Mouse (Mus musculus): Measurements from ENCODE around the gene Catsper3. TPM values are rescaled to one million over a fixed set of nuclear protein-coding genes. Genes with fewer than 3 reads are reported as not detected.

Gene Catsper3
- polyA plus RNA-seq, 1 experiment = not detected

DNA sequence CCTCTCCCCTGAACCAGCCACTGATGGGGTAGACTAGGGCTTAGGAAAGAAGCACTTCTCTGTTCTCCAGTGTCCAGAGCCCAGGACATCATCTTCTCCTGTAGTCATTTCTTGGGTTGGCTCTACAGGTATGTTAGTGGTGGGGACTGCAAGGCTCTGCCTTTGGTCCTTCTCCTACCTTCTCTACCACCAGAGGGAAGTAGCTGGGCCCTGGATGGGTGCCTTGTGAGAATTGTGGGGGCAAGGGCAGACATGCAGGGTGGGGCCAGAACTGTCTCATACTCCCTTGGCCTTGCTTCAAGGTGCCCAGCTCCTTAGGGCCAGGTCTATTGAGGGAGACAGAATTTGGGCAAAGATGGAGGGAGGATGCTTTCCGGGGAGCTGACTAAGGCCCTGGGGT, 48.2 kb downstream of the Catsper3 start:
- Histone ChIP-seq H3K4me1 (ENCODE audit: control insufficient read depth, insufficient read depth, low read length) (no peaks in the 10 kb centered on the region), H3K4me3 (ENCODE audit: insufficient read depth, low read length) (no peak overlapping the region), H3K27ac (ENCODE audit: insufficient read depth, low read depth, low read length) (no peak overlapping the region)
- TF ChIP-seq CTCF (IDR thresholded peaks at IDR 0.05; ENCODE audit: low read depth, low read length) (no peak), POLR2A (IDR thresholded peaks at IDR 0.05; ENCODE audit: borderline replicate concordance, low read depth, low read length) (no peak)

DNA sequence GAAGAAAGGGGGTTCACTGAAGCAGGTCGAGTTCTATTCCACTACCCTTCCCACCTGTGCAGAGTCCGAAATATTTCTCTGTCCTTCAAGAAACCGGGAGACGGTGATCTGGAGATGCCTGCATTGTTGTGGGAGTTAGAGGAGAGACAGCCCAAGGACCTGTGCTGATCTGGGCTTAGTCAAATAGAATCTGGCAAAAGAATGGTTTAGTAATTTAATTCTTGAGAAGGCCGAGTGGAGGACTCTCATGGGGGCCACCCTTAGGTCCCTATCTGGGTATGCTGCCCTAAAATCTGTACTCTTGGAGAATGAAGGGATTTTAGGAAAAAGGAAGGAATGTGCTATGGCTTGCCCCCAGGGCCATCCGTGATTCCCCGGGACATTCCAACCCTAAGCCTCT, 49.6 kb downstream of the Catsper3 start:
- H3K4me1 ChIP-seq (ENCODE audit: control insufficient read depth, insufficient read depth, low read length) = no peaks in the 10 kb centered on the region
- H3K4me3 ChIP-seq (ENCODE audit: insufficient read depth, low read length) = no peak overlapping the region
- H3K27ac ChIP-seq (ENCODE audit: insufficient read depth, low read depth, low read length) = no peak overlapping the region
- TF ChIP-seq CTCF (IDR thresholded peaks at IDR 0.05; ENCODE audit: low read depth, low read length) (no peak), POLR2A (IDR thresholded peaks at IDR 0.05; ENCODE audit: borderline replicate concordance, low read depth, low read length) (no peak)

DNA sequence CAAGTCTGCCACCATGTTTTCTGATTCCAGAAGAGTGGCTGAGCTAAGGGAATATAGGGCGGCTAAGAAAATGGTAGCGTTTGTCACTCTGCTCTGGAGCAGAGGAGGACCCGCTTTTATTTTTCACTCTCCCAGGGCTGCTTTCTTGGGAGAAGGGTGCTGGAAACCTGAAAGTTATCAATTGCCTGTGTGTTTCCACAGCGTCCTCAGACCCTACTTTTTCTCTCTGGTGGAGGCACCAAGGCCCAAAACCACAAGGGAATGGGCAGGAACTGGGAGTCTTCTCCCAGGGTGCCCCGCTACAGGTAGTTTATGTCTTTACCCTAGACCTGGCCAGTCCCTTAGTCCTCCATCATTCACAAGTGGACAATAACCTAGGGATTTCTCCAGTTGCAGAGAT, 50.3 kb downstream of the Catsper3 start:
- TF ChIP-seq POLR2A (IDR thresholded peaks at IDR 0.05; ENCODE audit: borderline replicate concordance, low read depth, low read length) (no peak), CTCF (IDR thresholded peaks at IDR 0.05; ENCODE audit: low read depth, low read length) (no peak)
- H3K4me3 ChIP-seq (ENCODE audit: insufficient read depth, low read length) = no peak overlapping the region
- no peaks in the 10 kb centered on the region for H3K4me1 ChIP-seq (ENCODE audit: control insufficient read depth, insufficient read depth, low read length)
- no peak overlapping the region for H3K27ac ChIP-seq (ENCODE audit: insufficient read depth, low read depth, low read length)

DNA sequence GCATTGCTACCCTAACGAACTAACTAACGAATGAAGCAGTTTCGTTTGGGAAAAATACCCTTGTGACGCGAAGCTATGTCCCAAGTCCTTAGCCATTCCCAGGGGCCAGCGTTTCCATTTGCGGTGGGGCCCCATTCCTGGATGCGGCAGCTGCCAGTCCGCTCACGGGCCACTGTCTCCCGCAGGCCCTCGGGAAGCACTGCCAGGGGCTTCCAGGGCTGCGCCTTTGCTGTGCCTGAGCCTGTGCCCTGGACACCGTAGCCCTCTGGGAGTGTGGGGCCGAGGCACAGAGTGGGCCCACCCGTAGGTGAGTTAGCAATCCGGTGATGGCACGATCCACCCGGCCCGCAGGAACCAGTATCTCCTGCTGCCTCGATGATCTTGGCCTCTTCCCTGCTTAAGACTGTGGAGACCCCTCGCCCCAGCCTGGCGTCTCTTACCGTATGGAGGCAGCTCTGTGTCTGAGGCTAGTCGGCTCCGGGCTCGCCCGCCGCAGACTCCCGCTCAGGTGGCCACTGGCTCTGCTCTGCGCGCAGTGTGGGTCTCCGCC, 51.3 kb downstream of the Catsper3 start:
- no peak overlapping the region for H3K27ac ChIP-seq (ENCODE audit: insufficient read depth, low read depth, low read length)
- no peak for TF ChIP-seq CTCF (IDR thresholded peaks at IDR 0.05; ENCODE audit: low read depth, low read length)
- TF ChIP-seq POLR2A (IDR thresholded peaks at IDR 0.05; ENCODE audit: borderline replicate concordance, low read depth, low read length) = no peak
- no peak overlapping the region for H3K4me3 ChIP-seq (ENCODE audit: insufficient read depth, low read length)
- H3K4me1 ChIP-seq (ENCODE audit: control insufficient read depth, insufficient read depth, low read length) = no peaks in the 10 kb centered on the region

DNA sequence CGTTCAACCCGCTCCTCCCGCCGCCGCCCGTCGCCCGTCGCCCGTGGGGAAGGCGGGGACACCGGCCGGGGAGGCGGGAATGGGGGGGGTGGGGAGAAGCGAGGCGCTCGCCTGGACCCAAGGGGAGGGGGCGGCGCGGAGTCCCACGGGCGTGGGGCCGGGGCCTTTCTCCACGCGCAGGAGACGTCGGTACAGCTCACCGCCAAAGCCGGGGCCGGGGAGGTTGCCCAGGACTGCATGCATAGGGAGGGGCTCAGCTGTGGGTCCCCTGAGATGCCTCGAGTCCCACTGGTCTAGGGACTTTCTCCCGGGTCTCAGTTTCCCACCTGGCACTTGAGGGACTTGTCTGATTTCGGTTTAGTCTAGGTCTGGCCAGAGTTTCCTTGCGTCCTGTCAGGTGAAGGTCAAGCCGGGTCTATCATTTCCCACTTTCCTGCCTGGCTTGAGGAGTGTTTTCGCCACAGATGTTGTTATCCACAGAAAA, 51.8 kb downstream of the Catsper3 start, which contains the start of gene Pitx1:
Gene Pitx1 (minus strand): TSS at position 51 of the 484 bp plus-strand sequence.
- no peak within 1 kb of the TSS for H3K4me3 ChIP-seq (ENCODE audit: insufficient read depth, low read length)

DNA sequence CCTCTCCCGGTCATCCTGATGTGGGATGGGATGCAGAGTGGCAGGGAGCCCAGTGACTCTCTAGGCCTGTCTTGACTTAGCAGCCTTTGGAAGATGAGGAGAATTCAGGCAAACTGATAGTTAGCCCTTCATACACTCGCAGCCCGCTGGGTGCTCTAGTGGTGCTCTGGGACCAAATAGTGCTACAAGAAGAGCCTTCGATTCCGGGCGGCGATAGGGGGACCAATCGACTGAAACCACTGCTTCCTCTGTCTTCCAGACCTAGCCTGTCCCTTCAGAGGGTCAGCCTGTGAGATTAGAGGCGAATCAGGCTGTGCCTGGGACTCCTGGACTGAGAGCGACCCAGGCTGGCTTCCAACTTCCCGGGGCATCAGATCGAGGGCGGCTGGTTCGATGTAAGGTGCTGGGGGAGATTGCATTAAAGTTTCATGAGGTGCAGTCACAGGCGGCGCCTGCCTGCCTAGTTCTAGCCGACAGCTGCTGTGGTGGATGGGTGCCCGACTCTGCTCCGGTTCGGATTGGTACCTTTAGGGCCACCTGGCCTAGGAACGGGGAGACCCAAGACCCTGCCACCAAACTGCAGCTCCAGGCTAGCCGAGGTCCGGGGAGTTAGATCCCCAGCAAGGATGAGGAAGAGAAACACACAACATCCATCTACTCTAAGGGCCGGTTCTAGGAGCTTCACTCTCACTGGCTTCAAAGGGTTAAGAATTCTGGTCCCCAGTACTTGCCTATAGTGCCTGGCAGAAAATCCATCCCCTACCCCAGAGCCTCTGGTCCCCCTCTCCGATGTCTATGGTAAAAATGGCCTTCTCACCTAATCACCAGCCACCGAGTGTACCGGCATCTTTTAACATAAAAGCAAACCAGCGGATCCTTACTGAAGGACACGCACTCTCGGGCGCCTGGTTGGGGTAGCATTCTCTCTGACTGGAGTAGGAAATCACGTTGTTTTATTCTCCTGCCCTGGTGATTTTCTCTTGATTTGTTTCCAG, 52.7 kb downstream of the Catsper3 start:
- H3K4me3 ChIP-seq (ENCODE audit: insufficient read depth, low read length) = no peak overlapping the region
- H3K4me1 ChIP-seq (ENCODE audit: control insufficient read depth, insufficient read depth, low read length) = no peaks in the 10 kb centered on the region
- no peak overlapping the region for H3K27ac ChIP-seq (ENCODE audit: insufficient read depth, low read depth, low read length)
- no peak for TF ChIP-seq POLR2A (IDR thresholded peaks at IDR 0.05; ENCODE audit: borderline replicate concordance, low read depth, low read length)
- TF ChIP-seq CTCF (IDR thresholded peaks at IDR 0.05; ENCODE audit: low read depth, low read length) = no peak

More for the DNA sequence above, 51.8 kb downstream of the Catsper3 start, which contains the start of gene Pitx1:
- Histone ChIP-seq H3K4me1 (ENCODE audit: control insufficient read depth, insufficient read depth, low read length) (no peaks in the 10 kb centered on the region), H3K27ac (ENCODE audit: insufficient read depth, low read depth, low read length) (no peak within 1 kb of the TSS)
- TF ChIP-seq POLR2A (IDR thresholded peaks at IDR 0.05; ENCODE audit: borderline replicate concordance, low read depth, low read length) = no peak
- no peak for TF ChIP-seq CTCF (IDR thresholded peaks at IDR 0.05; ENCODE audit: low read depth, low read length)

DNA sequence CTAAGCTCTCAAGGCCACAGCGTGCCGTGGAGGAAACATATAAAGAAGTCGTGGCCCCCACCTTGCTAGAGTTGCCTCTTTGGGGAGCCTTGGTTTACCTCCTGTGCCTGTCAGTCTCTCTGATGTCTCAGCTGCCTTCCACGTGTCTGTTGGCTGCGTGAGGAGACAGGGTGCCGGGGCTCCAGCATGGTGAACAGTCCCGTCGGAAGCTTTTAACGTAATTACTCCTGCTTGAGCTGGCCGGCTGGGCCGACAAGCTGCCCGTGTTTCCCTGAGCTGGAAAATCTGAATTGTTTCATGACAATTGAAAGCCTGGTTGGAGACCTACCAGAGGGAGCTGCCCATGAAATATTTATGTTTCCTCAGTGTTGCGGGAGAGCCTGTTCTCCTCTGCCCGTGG, 55.9 kb downstream of the Catsper3 start:
- no peak for TF ChIP-seq POLR2A (IDR thresholded peaks at IDR 0.05; ENCODE audit: borderline replicate concordance, low read depth, low read length)
- no peak for TF ChIP-seq CTCF (IDR thresholded peaks at IDR 0.05; ENCODE audit: low read depth, low read length)
- no peak overlapping the region for H3K4me3 ChIP-seq (ENCODE audit: insufficient read depth, low read length)
- H3K4me1 ChIP-seq (ENCODE audit: control insufficient read depth, insufficient read depth, low read length) = no peaks in the 10 kb centered on the region
- H3K27ac ChIP-seq (ENCODE audit: insufficient read depth, low read depth, low read length) = no peak overlapping the region

DNA sequence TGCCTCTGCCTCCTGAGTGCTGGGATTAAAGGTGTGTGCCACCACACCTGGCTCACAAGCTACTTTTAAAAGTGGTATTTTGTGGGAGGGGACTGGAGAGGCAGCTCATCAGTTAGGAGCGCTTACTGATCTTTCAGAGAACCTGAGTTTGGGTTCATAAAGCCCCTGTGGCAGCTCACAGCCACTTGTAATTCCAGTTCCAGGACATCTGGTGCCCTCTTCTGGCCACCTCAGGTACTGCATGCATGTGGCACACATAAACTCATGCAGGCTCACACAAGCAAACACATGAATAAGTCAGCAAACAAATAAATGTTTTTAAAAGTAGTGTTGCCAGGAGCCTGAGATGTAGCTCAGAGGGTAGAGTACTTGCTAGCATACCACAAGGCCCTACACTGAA, 59.3 kb downstream of the Catsper3 start:
- Histone ChIP-seq H3K4me3 (ENCODE audit: insufficient read depth, low read length) (no peak overlapping the region), H3K27ac (ENCODE audit: insufficient read depth, low read depth, low read length) (no peak overlapping the region), H3K4me1 (ENCODE audit: control insufficient read depth, insufficient read depth, low read length) (no peaks in the 10 kb centered on the region)
- TF ChIP-seq POLR2A (IDR thresholded peaks at IDR 0.05; ENCODE audit: borderline replicate concordance, low read depth, low read length) (no peak), CTCF (IDR thresholded peaks at IDR 0.05; ENCODE audit: low read depth, low read length) (peak; percentile 54)

DNA sequence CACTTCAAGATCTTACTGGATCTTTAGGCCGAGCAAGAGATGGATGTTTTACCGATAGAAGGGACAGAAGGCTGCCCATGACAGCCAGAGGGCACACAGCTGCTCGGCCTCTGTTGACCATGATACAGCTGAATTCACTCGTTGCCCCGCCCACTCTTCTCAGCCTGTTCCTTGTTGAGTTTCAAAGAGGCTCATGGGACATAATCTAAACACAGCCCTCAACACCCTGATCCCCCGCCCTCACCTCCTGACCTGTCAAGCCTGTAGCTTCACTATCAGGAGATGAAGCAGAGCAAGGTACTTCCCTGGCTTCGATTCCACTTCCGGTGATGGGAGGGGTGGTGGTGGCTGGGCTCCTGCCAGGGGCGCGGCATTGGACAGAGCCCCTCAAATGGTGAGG, 63.4 kb downstream of the Catsper3 start:
- TF ChIP-seq POLR2A (IDR thresholded peaks at IDR 0.05; ENCODE audit: borderline replicate concordance, low read depth, low read length) (no peak), CTCF (IDR thresholded peaks at IDR 0.05; ENCODE audit: low read depth, low read length) (no peak)
- no peaks in the 10 kb centered on the region for H3K4me1 ChIP-seq (ENCODE audit: control insufficient read depth, insufficient read depth, low read length)
- H3K4me3 ChIP-seq (ENCODE audit: insufficient read depth, low read length) = no peak overlapping the region
- H3K27ac ChIP-seq (ENCODE audit: insufficient read depth, low read depth, low read length) = no peak overlapping the region

Data from bone marrow macrophage, adult 2 months (primary cell).